Mouse (Mus musculus) heart, embryonic 10.5 days (tissue): ENCODE measurements at regions not wholly inside any gene's neighbourhood (a gene's known extent, or its start where the extent isn't known, plus 50 kb on each side); places are given as distances from the start of the nearest gene placed in this dataset.

ENCODE experiments used
- DNase-seq: peaks from one replicate; pipeline ENCODE4 v3.0.0-alpha.2; 2017; ENCODE audit warnings: low spot score
- H3K27ac ChIP-seq: fragments of 300-500 bp; sonication (generic); 2 replicates; pipeline ENCODE4 v1.5.1; 2016; ENCODE audit warnings: mild to moderate bottlenecking
- H3K27me3 ChIP-seq: fragments of 300-500 bp; sonication (generic); 2 replicates; pipeline ENCODE4 v1.6.1; 2016; ENCODE audit warnings: mild to moderate bottlenecking; ENCODE audit not compliant: poor library complexity, insufficient read depth, severe bottlenecking
- H3K36me3 ChIP-seq: fragments of 300-500 bp; sonication (generic); 2 replicates; pipeline ENCODE4 v1.6.1; 2016; ENCODE audit warnings: mild to moderate bottlenecking, moderate library complexity
- H3K4me1 ChIP-seq: fragments of 300-500 bp; sonication (generic); 2 replicates; pipeline ENCODE4 v1.6.1; 2016; ENCODE audit warnings: mild to moderate bottlenecking
- H3K4me3 ChIP-seq: fragments of 300-500 bp; sonication (generic); 2 replicates; pipeline ENCODE4 v1.5.1; 2016; ENCODE audit warnings: mild to moderate bottlenecking, moderate library complexity
- H3K9me3 ChIP-seq: fragments of 300-500 bp; sonication (generic); 2 replicates; pipeline ENCODE4 v1.6.1; 2016; ENCODE audit warnings: mild to moderate bottlenecking, moderate library complexity
- WGBS: fragments of 180-500 bp; shearing (Covaris S2); methylation state at CpG from one replicate; pipeline ENCODE4 v1.1.7; 2016; 5-methylcytosine and 5-hydroxymethylcytosine counted together

GRCm38 (mm10) chr16:13204948-13205470, 51.3 kb upstream of the Mrtfb start:
- WGBS: 84% methylated on average over 6 of the region's 6 CpGs
- Histone ChIP-seq H3K27me3 (no peaks in the 10 kb centered on the region), H3K4me3 (no peak overlapping the region), H3K36me3 (no peaks in the 10 kb centered on the region), H3K9me3 (no peaks in the 10 kb centered on the region), H3K27ac (0 out of 2 replicates have a peak overlapping the region, but pooled peaks have one; percentile 36), H3K4me1 (peaks cover 16% of the 10 kb centered on the region)
- no peak for DNase-seq

GRCm38 (mm10) chr16:13205855-13206254, 50.4 kb upstream of the Mrtfb start:
- Histone ChIP-seq H3K4me3 (no peak overlapping the region), H3K27ac (peak overlapping the region; percentile 36; the same call in 1 of the 2 replicates), H3K36me3 (no peaks in the 10 kb centered on the region), H3K4me1 (peaks cover 16% of the 10 kb centered on the region), H3K27me3 (no peaks in the 10 kb centered on the region), H3K9me3 (no peaks in the 10 kb centered on the region)
- WGBS: 39% methylated on average over 5 of the region's 5 CpGs
- DNase-seq: no peak
